Mouse (Mus musculus) ES-E14 (cell line): ENCODE measurements around the gene Gm128.

Source experiments
- CHD2 ChIP-seq: IDR thresholded peaks from 2 replicates; pipeline ENCODE4 v1.6.1; 2014; ENCODE audit warnings: mild to moderate bottlenecking, low read depth, low read length, inconsistent platforms
- HCFC1 ChIP-seq: IDR thresholded peaks from 2 replicates; pipeline ENCODE4 v1.6.1; 2012; ENCODE audit warnings: low read length, inconsistent platforms, borderline replicate concordance; ENCODE audit not compliant: insufficient read depth
- MAFK ChIP-seq: IDR thresholded peaks from 2 replicates; pipeline ENCODE4 v1.6.1; 2014; ENCODE audit warnings: mild to moderate bottlenecking, low read depth, low read length, inconsistent platforms; ENCODE audit not compliant: insufficient read depth
- ZC3H11A ChIP-seq: IDR thresholded peaks from 2 replicates; pipeline ENCODE4 v1.6.1; 2012; ENCODE audit warnings: low read depth, mild to moderate bottlenecking, inconsistent platforms, low read length, borderline replicate concordance
- ZNF384 ChIP-seq: IDR thresholded peaks from 2 replicates; pipeline ENCODE4 v1.6.1; 2012; ENCODE audit warnings: low read depth, low read length, inconsistent platforms

- TF ChIP-seq HCFC1, result 0 out of 2 replicates have a peak, but pooled peaks have one; percentile 41
- no peak for TF ChIP-seq ZNF384
- peak; percentile 86 for TF ChIP-seq MAFK
- no peak for TF ChIP-seq ZC3H11A
- 0 out of 2 replicates have a peak, but pooled peaks have one; percentile 12 for TF ChIP-seq CHD2
Measured at GRCm38 (mm10) chr3:95228148-95228893, 13.1 kb downstream of the Gm128 start, which contains the start of gene Cdc42se1.
